Mouse (Mus musculus): Measurements from ENCODE around the gene Tbx3.

Tbx3 gene

GRCm38 (mm10) chr5:119704900-119705299 lies 34.4 kb downstream of the Tbx3 start:
- DNase-seq (ENCODE audit: low read depth in 2 of 2, low spot score in 2 of 2), result no peak

- DNase-seq (ENCODE audit: low read depth in 2 of 2, low spot score in 2 of 2), result no peak
These were observed 36.0 kb downstream of the Tbx3 start for GRCm38 (mm10) chr5:119706467-119706866.

DNA sequence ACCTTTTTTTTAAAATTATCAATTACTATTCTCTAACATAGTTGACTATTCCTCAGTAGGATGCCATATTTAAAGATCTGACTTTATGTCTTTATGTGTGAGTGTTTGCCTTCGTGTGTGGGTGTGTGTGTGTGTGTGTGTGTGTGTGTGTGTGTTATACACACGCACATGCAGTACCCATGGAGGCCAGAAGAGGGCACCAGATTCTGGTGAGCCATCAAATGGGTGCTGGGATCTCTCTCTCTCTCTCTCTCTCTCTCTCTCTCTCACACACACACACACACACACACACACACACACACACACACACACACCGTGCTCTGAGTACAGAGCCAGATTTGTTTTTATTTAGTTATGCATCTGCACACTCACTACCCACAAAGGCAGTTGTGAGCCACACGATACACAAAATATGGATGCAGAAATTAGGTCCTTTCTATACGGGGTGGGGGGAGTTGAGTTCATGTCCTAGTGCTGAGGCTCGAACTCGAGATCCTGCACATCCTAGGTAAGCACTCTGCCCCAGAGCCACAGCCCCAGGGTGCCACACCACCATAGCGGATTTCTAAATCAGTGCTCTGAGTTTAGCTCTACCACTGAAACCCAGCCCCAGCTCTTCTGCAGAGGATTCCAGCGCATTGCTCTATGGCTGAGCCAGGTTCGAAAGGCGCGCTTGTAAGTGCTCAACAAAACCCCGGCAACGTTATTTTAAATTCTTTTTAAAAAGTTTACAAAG lies 38.5 kb downstream of the Tbx3 start:
- no peak for DNase-seq (ENCODE audit: low read depth in 2 of 2, low spot score in 2 of 2)

DNA sequence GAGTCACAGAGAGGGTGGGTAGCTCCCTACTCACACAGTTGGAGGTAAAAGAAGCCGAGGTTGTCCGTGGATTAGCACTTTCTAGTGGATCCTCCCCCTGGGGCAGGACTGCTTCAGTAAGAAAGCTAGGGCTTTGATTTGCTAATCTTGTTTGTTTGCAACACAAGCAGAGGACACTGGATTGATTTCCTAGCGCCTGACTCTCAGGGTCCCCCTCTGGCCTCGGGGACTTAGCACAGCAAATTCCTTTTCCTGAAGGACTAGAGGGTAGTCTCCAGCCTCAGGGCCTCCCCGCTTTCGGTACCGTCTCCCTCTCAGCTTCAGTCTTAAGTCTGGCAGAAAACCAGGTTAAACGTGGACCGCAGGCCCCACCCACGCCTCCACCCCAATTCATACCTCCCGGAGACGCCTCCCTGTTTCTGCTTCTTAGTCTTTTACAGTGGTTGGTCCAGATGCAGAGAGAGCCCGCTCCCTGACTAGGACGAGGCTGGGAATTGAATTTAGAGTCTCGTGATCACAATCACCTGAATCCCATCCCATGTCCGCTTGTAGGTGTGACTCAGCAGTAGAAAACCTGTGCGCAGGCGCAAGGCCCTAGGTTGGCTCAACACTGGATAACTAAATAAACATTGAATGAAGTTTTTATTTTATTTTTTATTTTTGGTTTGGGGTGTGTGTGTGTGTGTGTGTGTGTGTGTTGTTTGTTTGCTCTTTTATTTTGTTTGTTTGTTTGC lies 39.5 kb downstream of the Tbx3 start:
- DNase-seq (ENCODE audit: low read depth in 2 of 2, low spot score in 2 of 2), result no peak

DNA sequence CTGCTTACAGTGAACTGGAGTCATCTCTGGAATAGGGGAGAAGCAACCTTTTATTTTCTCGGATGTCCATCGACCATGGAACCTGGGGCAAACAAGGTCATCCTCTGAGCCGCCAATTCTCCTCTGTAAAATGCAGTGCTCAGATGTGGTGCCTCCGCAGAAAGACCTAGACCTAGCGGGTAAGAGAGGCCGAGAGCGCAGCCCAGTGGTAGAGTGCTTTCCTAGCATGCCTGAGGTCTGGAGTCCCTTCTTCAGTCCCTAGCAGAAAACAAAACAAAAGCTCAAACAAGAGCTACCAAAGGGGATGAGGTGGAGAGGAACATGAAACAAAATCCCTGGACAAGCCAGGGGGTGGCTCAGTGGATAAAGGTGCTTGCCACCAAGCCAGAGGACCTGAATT lies 40.3 kb downstream of the Tbx3 start:
- DNase-seq (ENCODE audit: low read depth in 2 of 2, low spot score in 2 of 2), result no peak

GRCm38 (mm10) chr5:119711626-119712025 lies 41.2 kb downstream of the Tbx3 start:
- no peak for DNase-seq (ENCODE audit: low read depth in 2 of 2, low spot score in 2 of 2)

- DNase-seq (ENCODE audit: low read depth in 2 of 2, low spot score in 2 of 2), result peak; percentile 24 to 53
These were observed 42.3 kb downstream of the Tbx3 start for GRCm38 (mm10) chr5:119712679-119713246.

DNA sequence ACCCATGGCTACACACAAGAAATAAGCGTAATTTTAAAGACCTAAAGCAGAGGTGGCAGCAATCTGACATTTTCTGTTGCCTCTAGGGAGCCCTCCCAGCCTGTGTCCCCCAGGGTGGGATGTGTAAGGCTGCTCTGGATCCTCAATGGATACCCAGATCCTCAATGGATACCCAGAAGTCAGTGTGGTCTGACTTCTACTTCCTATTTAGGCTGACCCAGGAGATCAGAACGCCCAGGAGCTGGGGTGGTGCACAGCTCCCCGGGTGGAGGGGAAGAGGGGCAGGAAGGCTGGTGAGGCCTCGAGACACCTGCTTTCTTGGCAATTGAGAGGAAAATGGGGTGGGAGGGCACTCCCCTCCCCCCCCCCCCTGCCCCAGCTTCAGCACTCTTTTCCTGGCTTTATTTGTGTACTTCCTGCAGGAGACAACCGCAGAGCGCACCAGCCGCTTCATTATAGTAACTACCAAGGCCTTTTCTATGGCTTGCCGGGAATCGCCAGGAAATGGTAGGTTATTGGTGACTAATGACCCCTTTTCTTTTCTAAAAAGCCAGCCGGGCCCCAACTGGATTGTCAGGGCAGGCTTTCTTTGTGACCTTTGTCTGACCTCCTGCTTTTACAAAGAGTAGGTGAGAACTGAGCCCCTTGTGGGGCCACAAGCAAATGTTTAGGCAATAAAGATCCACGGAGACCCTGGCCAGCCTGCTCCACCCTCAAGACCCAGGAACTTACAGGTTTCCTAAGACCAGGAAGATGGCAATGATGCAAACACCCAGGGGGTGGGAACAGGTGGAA lies 50.2 kb downstream of the Tbx3 start:
- DNase-seq (ENCODE audit: low read depth in 2 of 2, low spot score in 2 of 2), result no peak

DNA sequence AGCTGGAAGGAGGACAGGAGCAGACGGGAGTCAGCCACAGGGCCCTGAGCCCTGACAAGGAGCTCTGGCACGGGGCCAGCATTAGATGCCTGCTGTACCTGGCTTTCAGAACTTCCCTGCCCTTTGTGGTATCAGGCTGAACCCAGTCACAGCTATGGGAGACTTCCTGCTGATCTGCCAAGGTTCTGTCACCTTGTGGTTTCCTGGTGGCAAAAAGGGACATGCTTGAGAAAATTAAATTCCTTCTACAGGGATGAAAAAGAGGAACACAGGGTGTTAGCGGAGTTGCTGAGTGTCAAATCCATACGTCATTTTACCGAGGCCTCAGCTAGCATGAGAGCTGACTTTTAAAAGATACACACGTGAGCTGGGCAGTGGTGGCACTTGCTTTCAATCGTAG lies 62.5 kb downstream of the Tbx3 start:
- no peak for DNase-seq (ENCODE audit: low read depth in 2 of 2, low spot score in 2 of 2)
